ENCODE assay signal across 14 mouse cellular contexts in genomic region chr8:84838513-84838912, GRCm38 (mm10). TPM values are rescaled to one million over a fixed set of nuclear protein-coding genes. Genes with fewer than 3 reads are reported as not detected.
DNase-seq lines count a peak whose midpoint lies in the region; ATAC-seq and TF ChIP-seq lines count a peak whose summit lies in the region.
"Had no signal": no experiment of that assay in that cellular context is flagged by ENCODE, and none has a peak within 500 bp of the region (broad histone marks: within the 10 kb centered on the region; RNA-seq: fewer than 3 reads in every experiment).

No protein-coding gene starts in this region.

- H3K79me2 ChIP-seq in heart, adult 2 months (replicated peaks; ENCODE audit: control insufficient read depth, insufficient read depth, low read length) = no peaks in the 10 kb centered on the region

- no peaks in the 10 kb centered on the region for H3K9me3 ChIP-seq in liver, embryonic 13.5 days (replicated peaks)
- no peaks in the 10 kb centered on the region for H3K9me3 ChIP-seq in stomach, embryonic 16.5 days (replicated peaks; ENCODE audit: control insufficient read depth, low read length)
- H3K9me3 ChIP-seq in midbrain, postnatal 0 days (ENCODE audit: low read length) = no peaks in the 10 kb centered on the region
- H3K9me3 ChIP-seq: G1E; intestine, embryonic 15.5 days had no signal

- H3K4me3 ChIP-seq in heart, adult 2 months = no peak overlapping the region
- peak overlapping the region; percentile 89 for H3K4me3 ChIP-seq in liver, embryonic 13.5 days (replicated peaks)
- H3K4me3 ChIP-seq in stomach, embryonic 16.5 days (replicated peaks; ENCODE audit: low read length) = no peak overlapping the region
- no peak overlapping the region for H3K4me3 ChIP-seq in midbrain, postnatal 0 days (ENCODE audit: low read depth, low read length)
- H3K4me3 ChIP-seq: intestine, embryonic 15.5 days had no signal

- no peak overlapping the region for H3K9ac ChIP-seq in heart, adult 2 months (ENCODE audit: low read depth, low read length)
- H3K9ac ChIP-seq in liver, embryonic 13.5 days = peak overlapping the region; percentile 96
- no peak overlapping the region for H3K9ac ChIP-seq in stomach, embryonic 16.5 days (ENCODE audit: low read length)
- H3K9ac ChIP-seq in midbrain, postnatal 0 days (replicated peaks; ENCODE audit: low read length, poor library complexity, severe bottlenecking) = no peak overlapping the region
- H3K9ac ChIP-seq: intestine, embryonic 15.5 days had no signal

- peak overlapping the region; percentile 77 for H3K4me2 ChIP-seq in liver, embryonic 13.5 days
- no peak overlapping the region for H3K4me2 ChIP-seq in stomach, embryonic 16.5 days (ENCODE audit: low read depth, low read length)
- H3K4me2 ChIP-seq in midbrain, postnatal 0 days (ENCODE audit: low read depth, low read length, poor library complexity, severe bottlenecking) = no peak overlapping the region
- H3K4me2 ChIP-seq: intestine, embryonic 15.5 days had no signal

- TF ChIP-seq CTCF in heart, adult 2 months (IDR thresholded peaks at IDR 0.05) = no peak
- no peak for TF ChIP-seq CTCF in midbrain, postnatal 0 days (IDR thresholded peaks at IDR 0.05)

- no peak overlapping the region for H3K27ac ChIP-seq in heart, adult 2 months
- peak overlapping the region; percentile 98 for H3K27ac ChIP-seq in liver, embryonic 13.5 days
- no peak overlapping the region for H3K27ac ChIP-seq in stomach, embryonic 16.5 days (ENCODE audit: low read length)
- H3K27ac ChIP-seq in midbrain, postnatal 0 days (ENCODE audit: low read depth, low read length) = no peak overlapping the region
- H3K27ac ChIP-seq: intestine, embryonic 15.5 days had no signal

- no peaks in the 10 kb centered on the region for H3K27me3 ChIP-seq in heart, adult 2 months (ENCODE audit: control insufficient read depth, insufficient read depth, low read length)
- H3K27me3 ChIP-seq in liver, embryonic 13.5 days = no peaks in the 10 kb centered on the region
- no peaks in the 10 kb centered on the region for H3K27me3 ChIP-seq in stomach, embryonic 16.5 days (ENCODE audit: control insufficient read depth, insufficient read depth, low read length)
- no peaks in the 10 kb centered on the region for H3K27me3 ChIP-seq in midbrain, postnatal 0 days (ENCODE audit: insufficient read depth, low read length)
- H3K27me3 ChIP-seq: intestine, embryonic 15.5 days had no signal

- ATAC-seq in liver, embryonic 13.5 days (ENCODE audit: low read depth) = peak; percentile 85
- 0 out of 2 replicates have a peak, but pooled peaks have one; percentile 3 for ATAC-seq in stomach, embryonic 16.5 days (ENCODE audit: insufficient read depth, low FRiP score)
- ATAC-seq in midbrain, postnatal 0 days (ENCODE audit: low FRiP score) = no peak
- ATAC-seq: activated CD4-positive, CD25-positive, alpha-beta regulatory T cell, adult 4 months; intestine, embryonic 15.5 days had no signal

- DNase-seq in heart, adult 11 months = peak; percentile 93
- no peak for DNase-seq in heart, adult 2 months
- DNase-seq in spleen, adult 12 weeks (ENCODE audit: low spot score) = peak; percentile 80
- no peak for DNase-seq in spleen, adult 18-20 months
- peak; percentile 93 for DNase-seq in liver, embryonic 13.5 days
- DNase-seq in midbrain, postnatal 0 days (ENCODE audit: low spot score) = no peak
- no peak for DNase-seq in frontal cortex, postnatal 10 days (ENCODE audit: low spot score in 2 of 2)
- DNase-seq: lung, postnatal 4 days; right cerebral cortex, postnatal 25 days; thymus, postnatal 25 days had no signal

- WGBS in heart, adult 2 months = 85% methylated on average over 5 of the region's 5 CpGs
- 23% methylated on average over 5 of the region's 5 CpGs for WGBS in liver, embryonic 13.5 days (ENCODE audit: insufficient replicate concordance)
- 83% methylated on average over 5 of the region's 5 CpGs for WGBS in stomach, embryonic 16.5 days
- 87% methylated on average over 5 of the region's 5 CpGs for WGBS in midbrain, postnatal 0 days

- H3K36me3 ChIP-seq in heart, adult 2 months (ENCODE audit: control insufficient read depth, insufficient read depth, low read length) = peaks cover 3% of the 10 kb centered on the region; the same call in 1 of the 2 replicates
- peaks cover 81% of the 10 kb centered on the region for H3K36me3 ChIP-seq in liver, embryonic 13.5 days
- peaks cover 45% of the 10 kb centered on the region for H3K36me3 ChIP-seq in stomach, embryonic 16.5 days (ENCODE audit: control insufficient read depth, insufficient read depth, low read length)
- peaks cover 65% of the 10 kb centered on the region for H3K36me3 ChIP-seq in midbrain, postnatal 0 days (ENCODE audit: insufficient read depth, low read length)

- no peak for TF ChIP-seq EP300 in heart, adult 2 months (IDR thresholded peaks at IDR 0.05; ENCODE audit: insufficient read depth, low read depth, low read length)

- intact Hi-C loops in heart, adult 2 months (cut with DNase I) = no loop called here

- no peak for TF ChIP-seq POLR2A in heart, adult 2 months (IDR thresholded peaks at IDR 0.05; ENCODE audit: insufficient read depth, low read depth, low read length)

- no peaks in the 10 kb centered on the region for H3K4me1 ChIP-seq in heart, adult 2 months (ENCODE audit: control insufficient read depth, insufficient read depth, low read length)
- peaks cover 89% of the 10 kb centered on the region for H3K4me1 ChIP-seq in liver, embryonic 13.5 days (replicated peaks)
- peaks cover 17% of the 10 kb centered on the region for H3K4me1 ChIP-seq in stomach, embryonic 16.5 days (ENCODE audit: control insufficient read depth, insufficient read depth, low read length)
- peaks cover 6% of the 10 kb centered on the region for H3K4me1 ChIP-seq in midbrain, postnatal 0 days (ENCODE audit: insufficient read depth, low read length)

RNA-seq across cellular contexts. Expression of gene Rad23a, which starts 2.0 kb away (rescaled TPM):
- 10 to 100 TPM; 85.1 to 87.6 TPM for total RNA-seq in heart, adult 2 months (2021)
- polyA plus RNA-seq in heart, adult 2 months (2012; rRNA removed) = 77.3 and 101 TPM in 2 replicates
- polyA plus RNA-seq in liver, embryonic 13.5 days (2015; fragmentation: Nextera tagmentation; extraction: Ambion mirVana) = 269 and 278 TPM in 2 replicates
- 106 and 122 TPM in 2 replicates for polyA plus RNA-seq in stomach, embryonic 16.5 days (2015; fragmentation: Nextera tagmentation; extraction: Ambion mirVana)
- total RNA-seq in midbrain, postnatal 0 days (2014; rRNA removed) = 43.8 and 57.5 TPM in 2 replicates
- 83.5 and 88.3 TPM in 2 replicates for polyA plus RNA-seq in midbrain, postnatal 0 days (2015; fragmentation: Nextera tagmentation; extraction: Ambion mirVana)

RNA-seq across cellular contexts. Expression of gene Gadd45gip1, which starts 7.2 kb away (rescaled TPM):
- total RNA-seq in heart, adult 2 months (2021) = 10 to 100 TPM; 27.4 to 29.7 TPM
- 13.4 and 21.2 TPM in 2 replicates for polyA plus RNA-seq in heart, adult 2 months (2012; rRNA removed)
- 60.6 and 63.2 TPM in 2 replicates for polyA plus RNA-seq in liver, embryonic 13.5 days (2015; fragmentation: Nextera tagmentation; extraction: Ambion mirVana)
- 42.0 and 49.5 TPM in 2 replicates for polyA plus RNA-seq in stomach, embryonic 16.5 days (2015; fragmentation: Nextera tagmentation; extraction: Ambion mirVana)
- 27.5 and 28.2 TPM in 2 replicates for total RNA-seq in midbrain, postnatal 0 days (2014; rRNA removed)
- 42.9 and 45.1 TPM in 2 replicates for polyA plus RNA-seq in midbrain, postnatal 0 days (2015; fragmentation: Nextera tagmentation; extraction: Ambion mirVana)

RNA-seq across cellular contexts. Expression of gene Calr, which starts 8.2 kb away (rescaled TPM):
- total RNA-seq in heart, adult 2 months (2021) = 100 to 1,000 TPM; 352 to 416 TPM
- polyA plus RNA-seq in heart, adult 2 months (2012; rRNA removed) = 154 and 269 TPM in 2 replicates
- polyA plus RNA-seq in liver, embryonic 13.5 days (2015; fragmentation: Nextera tagmentation; extraction: Ambion mirVana) = 511 and 613 TPM in 2 replicates
- 1,028 and 1,118 TPM in 2 replicates for polyA plus RNA-seq in stomach, embryonic 16.5 days (2015; fragmentation: Nextera tagmentation; extraction: Ambion mirVana)
- 369 and 436 TPM in 2 replicates for total RNA-seq in midbrain, postnatal 0 days (2014; rRNA removed)
- 444 and 445 TPM in 2 replicates for polyA plus RNA-seq in midbrain, postnatal 0 days (2015; fragmentation: Nextera tagmentation; extraction: Ambion mirVana)

RNA-seq across cellular contexts. Expression of gene Dand5, which starts 15.9 kb away (rescaled TPM):
- total RNA-seq in heart, adult 2 months (2021) = 10 to 100 TPM; 11.2 to 12.3 TPM
- polyA plus RNA-seq in heart, adult 2 months (2012; rRNA removed) = 6.1 and 7.6 TPM in 2 replicates
- 3.3 and 3.7 TPM in 2 replicates for polyA plus RNA-seq in liver, embryonic 13.5 days (2015; fragmentation: Nextera tagmentation; extraction: Ambion mirVana)
- polyA plus RNA-seq in stomach, embryonic 16.5 days (2015; fragmentation: Nextera tagmentation; extraction: Ambion mirVana) = 6.0 and 7.2 TPM in 2 replicates
- total RNA-seq in midbrain, postnatal 0 days (2014; rRNA removed) = 7.6 and 7.7 TPM in 2 replicates
- 12.6 and 14.5 TPM in 2 replicates for polyA plus RNA-seq in midbrain, postnatal 0 days (2015; fragmentation: Nextera tagmentation; extraction: Ambion mirVana)

RNA-seq across cellular contexts. Expression of gene Farsa, which starts 18.3 kb away (rescaled TPM):
- 10 to 100 TPM; 21.8 to 24.5 TPM for total RNA-seq in heart, adult 2 months (2021)
- 32.5 and 41.4 TPM in 2 replicates for polyA plus RNA-seq in heart, adult 2 months (2012; rRNA removed)
- polyA plus RNA-seq in liver, embryonic 13.5 days (2015; fragmentation: Nextera tagmentation; extraction: Ambion mirVana) = 82.3 and 83.1 TPM in 2 replicates
- 85.9 and 91.5 TPM in 2 replicates for polyA plus RNA-seq in stomach, embryonic 16.5 days (2015; fragmentation: Nextera tagmentation; extraction: Ambion mirVana)
- total RNA-seq in midbrain, postnatal 0 days (2014; rRNA removed) = 74.8 and 84.6 TPM in 2 replicates
- 92.7 and 103 TPM in 2 replicates for polyA plus RNA-seq in midbrain, postnatal 0 days (2015; fragmentation: Nextera tagmentation; extraction: Ambion mirVana)

Comparison
In these comparisons a context has a peak if more than half of its experiments do, and no peak if none do; other contexts are left out.
1. DNase-seq: peak in heart, adult 11 months (single experiment), spleen, adult 12 weeks (single experiment) and liver, embryonic 13.5 days (single experiment); none in heart, adult 2 months (0 of 2), spleen, adult 18-20 months (0 of 2), midbrain, postnatal 0 days (single experiment) and frontal cortex, postnatal 10 days (0 of 2).